Mouse (Mus musculus) brain, embryonic 14.5 days (tissue): ENCODE measurements around the gene Arid5b.

Experiments
- CTCF ChIP-seq: fragments of 200-500 bp; IDR thresholded peaks from 2 replicates; pipeline ENCODE4 v1.5.1; 2012; ENCODE audit warnings: inconsistent platforms, mild to moderate bottlenecking, moderate library complexity, borderline replicate concordance; ENCODE audit not compliant: insufficient read depth, insufficient read length; ENCODE audit errors: extremely low read depth
- POLR2A ChIP-seq: fragments of 200-500 bp; IDR thresholded peaks from 2 replicates; pipeline ENCODE4 v1.6.1; 2012; ENCODE audit warnings: mild to moderate bottlenecking, inconsistent platforms, borderline replicate concordance; ENCODE audit not compliant: poor library complexity, insufficient read depth, insufficient read length, severe bottlenecking; ENCODE audit errors: extremely low read depth

GRCm38 (mm10) chr10:68214809-68215468, 63.6 kb downstream of the Arid5b start:
- TF ChIP-seq CTCF, result no peak
- TF ChIP-seq POLR2A, result no peak
